Mouse (Mus musculus) forebrain, embryonic 12.5 days (tissue): Measurements from ENCODE around the gene Olfr1412. TPM values are rescaled to one million over a fixed set of nuclear protein-coding genes. Genes with fewer than 3 reads are reported as not detected.

Experiments
- ATAC-seq: fragments of 200-750 bp; cut with Nextera tagmentation; 2 replicates; pipeline ENCODE4 v1.8.0; 2017; ENCODE audit warnings: moderate TSS enrichment; ENCODE audit not compliant: low FRiP score
- H3K27ac ChIP-seq: fragments of 300-500 bp; sonication (generic); 2 replicates; pipeline ENCODE4 v1.5.1; 2016; ENCODE audit warnings: mild to moderate bottlenecking
- H3K27me3 ChIP-seq: fragments of 300-500 bp; sonication (generic); 2 replicates; pipeline ENCODE4 v1.6.1; 2016; ENCODE audit warnings: mild to moderate bottlenecking
- H3K36me3 ChIP-seq: fragments of 300-500 bp; sonication (generic); replicated peaks from 2 replicates; pipeline ENCODE4 v1.6.1; 2016; ENCODE audit warnings: mild to moderate bottlenecking
- H3K4me1 ChIP-seq: fragments of 300-500 bp; sonication (generic); 2 replicates; pipeline ENCODE4 v1.6.1; 2016
- H3K4me2 ChIP-seq: fragments of 300-500 bp; sonication (generic); 2 replicates; pipeline ENCODE4 v1.6.1; 2016; ENCODE audit warnings: mild to moderate bottlenecking, moderate library complexity
- H3K4me3 ChIP-seq: fragments of 300-500 bp; sonication (generic); replicated peaks from 2 replicates; pipeline ENCODE4 v1.5.1; 2016; ENCODE audit warnings: mild to moderate bottlenecking
- H3K9ac ChIP-seq: fragments of 300-500 bp; sonication (generic); 2 replicates; pipeline ENCODE4 v1.6.1; 2016; ENCODE audit warnings: mild to moderate bottlenecking
- H3K9me3 ChIP-seq: fragments of 300-500 bp; sonication (generic); 2 replicates; pipeline ENCODE4 v1.6.1; 2016
- WGBS: fragments of 180-500 bp; shearing (Covaris S2); methylation state at CpG from one replicate; pipeline ENCODE4 v1.1.7; 2016; 5-methylcytosine and 5-hydroxymethylcytosine counted together
- polyA plus RNA-seq: library from polyadenylated mRNA; unstranded; fragments of >200 nt; fragmentation: Nextera tagmentation; extraction: Ambion mirVana; gene quantifications from 2 replicates; pipeline ENCODE4 v1.2.1, GENCODE M21; 2016

Gene Olfr1412
- polyA plus RNA-seq, 1 experiment from 2014 or later = not detected

DNA sequence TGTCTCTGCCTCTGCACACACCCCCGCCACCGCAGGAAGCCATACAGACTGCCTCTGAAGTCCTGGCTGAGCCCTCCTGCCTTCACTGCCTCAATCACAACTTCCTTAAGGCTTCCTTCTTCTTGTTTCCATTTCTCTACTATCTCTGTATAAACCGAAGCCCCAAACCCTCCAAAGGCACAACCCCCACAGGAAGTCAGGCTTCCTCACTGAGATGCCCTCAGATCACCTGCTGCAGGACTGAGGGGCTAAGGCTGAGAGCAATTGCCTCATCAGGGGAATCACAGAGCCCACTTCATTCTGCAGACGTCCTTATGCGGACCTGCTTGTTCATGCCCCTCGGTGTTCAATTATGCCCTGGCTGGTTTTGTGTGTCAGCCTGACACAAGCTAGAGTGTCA, 54.8 kb downstream of the Olfr1412 start:
- Histone ChIP-seq H3K36me3 (peaks cover 40% of the 10 kb centered on the region), H3K4me2 (peak overlapping the region; percentile 99), H3K4me1 (peaks cover 16% of the 10 kb centered on the region), H3K27me3 (no peaks in the 10 kb centered on the region), H3K4me3 (peak overlapping the region; percentile 91; the same call in 1 of the 2 replicates), H3K9ac (no peak overlapping the region), H3K27ac (no peak overlapping the region), H3K9me3 (no peaks in the 10 kb centered on the region)
- 95% methylated on average over 6 of the region's 6 CpGs for WGBS
- no peak for ATAC-seq

Other genes with a start within 250 kb of the Olfr1412 start
- gene Ndufa10, start 111.9 kb upstream of the Olfr1412 start, polyA plus RNA-seq = 228 and 234 TPM in 2 replicates
- not detected in 2 replicates for gene Olfr1416, start 100.7 kb upstream of the Olfr1412 start, polyA plus RNA-seq
- gene Olfr1415, start 89.7 kb upstream of the Olfr1412 start, polyA plus RNA-seq = not detected in 2 replicates
- 0.05 TPM in 1 of 2 replicates, not detected in the other for gene Olfr1414, start 67.1 kb upstream of the Olfr1412 start, polyA plus RNA-seq
- gene Olfr1413, start 14.5 kb upstream of the Olfr1412 start, polyA plus RNA-seq = not detected in 2 replicates
- not detected in 2 replicates for gene Olfr1411, start 8.6 kb downstream of the Olfr1412 start, polyA plus RNA-seq
- gene Olfr1410, start 20.0 kb downstream of the Olfr1412 start, polyA plus RNA-seq = not detected in 2 replicates
- gene Olfr12, start 32.0 kb downstream of the Olfr1412 start, polyA plus RNA-seq = not detected in 2 replicates
- 383 and 390 TPM in 2 replicates for gene Cops9, start 56.2 kb downstream of the Olfr1412 start, polyA plus RNA-seq
- gene Otos, start 63.1 kb downstream of the Olfr1412 start, polyA plus RNA-seq = 0.12 and 0.20 TPM in 2 replicates
- 124 and 160 TPM in 2 replicates for gene Gpc1, start 245.9 kb downstream of the Olfr1412 start, polyA plus RNA-seq